Mouse (Mus musculus): ENCODE data around the gene Gm7534. TPM values are rescaled to one million over a fixed set of nuclear protein-coding genes. Genes with fewer than 3 reads are reported as not detected.
A peak's percentile ranks its signal among the peaks of the same experiment; 100 is the strongest.
"Not testable (repeated sequence)": the region's sequence is repeated elsewhere in the genome, so short reads cannot be mapped to it uniquely, and the experiment has no call there.

Gene Gm7534
- polyA plus RNA-seq, 1 experiment from 2014 or later = not detected

DNA sequence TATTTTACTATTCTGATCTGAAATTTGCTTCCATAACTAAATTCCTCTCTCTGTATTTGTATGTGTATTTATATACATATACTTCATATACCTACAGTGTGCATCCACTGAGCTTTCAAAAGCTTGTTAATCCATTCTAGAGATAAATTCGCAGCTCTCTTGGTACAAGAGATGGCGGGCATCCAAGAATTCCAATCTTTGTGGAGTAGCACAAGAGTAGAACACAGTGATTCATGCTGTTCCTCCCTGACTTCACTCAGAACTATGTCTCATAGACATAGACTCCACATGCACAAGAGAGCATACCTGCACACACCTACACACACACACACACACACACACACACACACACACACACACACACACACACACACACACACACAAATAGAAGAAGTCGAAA lies 30.4 kb downstream of the Gm7534 start:
- no peaks in the 10 kb centered on the region for H3K4me1 ChIP-seq (ENCODE audit: control insufficient read depth, insufficient read depth, low read length)
- no peak overlapping the region for H3K4me2 ChIP-seq (ENCODE audit: low read depth, low read length)
- no peak overlapping the region for H3K4me3 ChIP-seq (replicated peaks; ENCODE audit: low read length)
- H3K27me3 ChIP-seq (ENCODE audit: control insufficient read depth, insufficient read depth, low read length) = no peaks in the 10 kb centered on the region
- H3K9me3 ChIP-seq (replicated peaks; ENCODE audit: control insufficient read depth, low read length) = no peaks in the 10 kb centered on the region
- H3K36me3 ChIP-seq (ENCODE audit: control insufficient read depth, insufficient read depth, low read length) = no peaks in the 10 kb centered on the region
- no peak overlapping the region for H3K27ac ChIP-seq (ENCODE audit: low read length)
- 67% methylated on average over 3 of the region's 3 CpGs for WGBS
- ATAC-seq (ENCODE audit: insufficient read depth, low FRiP score) = no peak
- H3K9ac ChIP-seq (ENCODE audit: low read length) = no peak overlapping the region

DNA sequence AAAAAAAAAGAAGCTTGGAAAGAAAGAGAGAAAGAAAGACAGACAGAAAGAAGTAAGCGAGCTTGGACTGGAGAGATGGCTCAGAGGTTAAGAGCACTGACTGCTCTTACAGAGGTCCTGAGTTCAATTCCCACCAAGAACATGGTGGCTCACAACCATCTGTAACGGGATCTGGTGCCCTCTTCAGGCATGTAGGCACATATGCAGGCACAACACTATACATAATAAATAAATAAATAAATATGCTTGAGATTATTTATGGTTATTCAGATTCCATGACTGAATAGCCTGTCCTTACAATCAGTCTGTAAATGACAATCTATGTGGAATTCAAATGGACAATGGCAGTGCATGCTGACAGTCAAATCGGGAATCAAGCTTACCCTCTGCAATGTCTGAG lies 35.9 kb downstream of the Gm7534 start:
- Histone ChIP-seq H3K27ac (ENCODE audit: low read length) (no peak overlapping the region), H3K36me3 (ENCODE audit: control insufficient read depth, insufficient read depth, low read length) (no peaks in the 10 kb centered on the region), H3K27me3 (ENCODE audit: control insufficient read depth, insufficient read depth, low read length) (no peaks in the 10 kb centered on the region), H3K4me1 (ENCODE audit: control insufficient read depth, insufficient read depth, low read length) (no peaks in the 10 kb centered on the region), H3K9ac (ENCODE audit: low read length) (no peak overlapping the region), H3K4me3 (replicated peaks; ENCODE audit: low read length) (no peak overlapping the region), H3K9me3 (replicated peaks; ENCODE audit: control insufficient read depth, low read length) (no peaks in the 10 kb centered on the region), H3K4me2 (ENCODE audit: low read depth, low read length) (no peak overlapping the region)
- ATAC-seq (ENCODE audit: insufficient read depth, low FRiP score) = no peak
- WGBS = 96% methylated on average over 3 of the region's 3 CpGs

GRCm38 (mm10) chr4:134165548-134166465 lies 37.0 kb downstream of the Gm7534 start:
- Histone ChIP-seq H3K27me3 (ENCODE audit: control insufficient read depth, insufficient read depth, low read length) (no peaks in the 10 kb centered on the region), H3K9me3 (replicated peaks; ENCODE audit: control insufficient read depth, low read length) (no peaks in the 10 kb centered on the region), H3K4me1 (ENCODE audit: control insufficient read depth, insufficient read depth, low read length) (no peaks in the 10 kb centered on the region), H3K4me3 (replicated peaks; ENCODE audit: low read length) (no peak overlapping the region), H3K36me3 (ENCODE audit: control insufficient read depth, insufficient read depth, low read length) (no peaks in the 10 kb centered on the region), H3K4me2 (ENCODE audit: low read depth, low read length) (no peak overlapping the region), H3K9ac (ENCODE audit: low read length) (no peak overlapping the region), H3K27ac (ENCODE audit: low read length) (no peak overlapping the region; the same call in 1 of the 2 replicates)
- peak; percentile 37; the same call in 1 of the 2 replicates for ATAC-seq (ENCODE audit: insufficient read depth, low FRiP score)
- WGBS = 80% methylated on average over 3 of the region's 3 CpGs

GRCm38 (mm10) chr4:134165024-134165423 lies 37.8 kb downstream of the Gm7534 start:
- Histone ChIP-seq H3K9ac (ENCODE audit: low read length) (no peak overlapping the region), H3K36me3 (ENCODE audit: control insufficient read depth, insufficient read depth, low read length) (no peaks in the 10 kb centered on the region), H3K4me1 (ENCODE audit: control insufficient read depth, insufficient read depth, low read length) (no peaks in the 10 kb centered on the region), H3K27ac (ENCODE audit: low read length) (peak overlapping the region; percentile 44), H3K4me2 (ENCODE audit: low read depth, low read length) (no peak overlapping the region), H3K4me3 (replicated peaks; ENCODE audit: low read length) (no peak overlapping the region), H3K27me3 (ENCODE audit: control insufficient read depth, insufficient read depth, low read length) (no peaks in the 10 kb centered on the region), H3K9me3 (replicated peaks; ENCODE audit: control insufficient read depth, low read length) (no peaks in the 10 kb centered on the region)
- ATAC-seq (ENCODE audit: insufficient read depth, low FRiP score) = peak; percentile 50; the same call in 1 of the 2 replicates
- WGBS = 53% methylated on average over 6 of the region's 6 CpGs

- no peaks in the 10 kb centered on the region for H3K9me3 ChIP-seq (replicated peaks; ENCODE audit: control insufficient read depth, low read length)
- H3K4me3 ChIP-seq (replicated peaks; ENCODE audit: low read length) = no peak overlapping the region
- H3K9ac ChIP-seq (ENCODE audit: low read length) = no peak overlapping the region
- 83% methylated on average over 5 of the region's 6 CpGs for WGBS
- peak; percentile 13; the same call in 1 of the 2 replicates for ATAC-seq (ENCODE audit: insufficient read depth, low FRiP score)
- no peaks in the 10 kb centered on the region for H3K27me3 ChIP-seq (ENCODE audit: control insufficient read depth, insufficient read depth, low read length)
- no peaks in the 10 kb centered on the region for H3K4me1 ChIP-seq (ENCODE audit: control insufficient read depth, insufficient read depth, low read length)
- peak overlapping the region; percentile 44 for H3K27ac ChIP-seq (ENCODE audit: low read length)
- H3K4me2 ChIP-seq (ENCODE audit: low read depth, low read length) = no peak overlapping the region
- H3K36me3 ChIP-seq (ENCODE audit: control insufficient read depth, insufficient read depth, low read length) = no peaks in the 10 kb centered on the region
These were observed 38.2 kb downstream of the Gm7534 start for GRCm38 (mm10) chr4:134164591-134164990.

DNA sequence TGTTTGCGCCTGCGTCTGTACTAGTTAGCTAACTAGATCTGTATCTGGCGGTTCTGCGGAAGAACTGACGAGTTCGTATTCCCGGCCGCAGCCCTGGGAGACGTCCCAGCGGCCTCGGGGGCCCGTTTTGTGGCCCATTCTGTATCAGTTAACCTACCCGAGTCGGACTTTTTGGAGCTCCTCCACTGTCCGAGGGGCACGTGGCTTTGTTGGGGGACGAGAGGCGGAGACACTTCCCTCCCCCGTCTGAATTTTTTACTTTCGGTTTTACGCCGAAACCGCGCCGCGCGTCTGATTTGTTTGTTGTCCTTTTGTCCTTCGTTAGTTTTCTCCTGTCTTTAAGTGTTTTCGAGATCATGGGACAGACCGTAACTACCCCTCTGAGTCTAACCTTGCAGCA lies 42.7 kb downstream of the Gm7534 start:
- H3K4me3 ChIP-seq (replicated peaks; ENCODE audit: low read length) = peak overlapping the region; percentile 58
- 0 out of 2 replicates have a peak overlapping the region, but pooled peaks have one; percentile 33 for H3K27ac ChIP-seq (ENCODE audit: low read length)
- peak overlapping the region; percentile 64 for H3K9ac ChIP-seq (ENCODE audit: low read length)
- not testable (repeated sequence) for H3K36me3 ChIP-seq (ENCODE audit: control insufficient read depth, insufficient read depth, low read length); H3K27me3 ChIP-seq (ENCODE audit: control insufficient read depth, insufficient read depth, low read length); ATAC-seq (ENCODE audit: insufficient read depth, low FRiP score); H3K9me3 ChIP-seq (replicated peaks; ENCODE audit: control insufficient read depth, low read length); H3K4me1 ChIP-seq (ENCODE audit: control insufficient read depth, insufficient read depth, low read length)
- H3K4me2 ChIP-seq (ENCODE audit: low read depth, low read length) = peak overlapping the region; percentile 35
- 6% methylated on average over 30 of the region's 30 CpGs for WGBS

DNA sequence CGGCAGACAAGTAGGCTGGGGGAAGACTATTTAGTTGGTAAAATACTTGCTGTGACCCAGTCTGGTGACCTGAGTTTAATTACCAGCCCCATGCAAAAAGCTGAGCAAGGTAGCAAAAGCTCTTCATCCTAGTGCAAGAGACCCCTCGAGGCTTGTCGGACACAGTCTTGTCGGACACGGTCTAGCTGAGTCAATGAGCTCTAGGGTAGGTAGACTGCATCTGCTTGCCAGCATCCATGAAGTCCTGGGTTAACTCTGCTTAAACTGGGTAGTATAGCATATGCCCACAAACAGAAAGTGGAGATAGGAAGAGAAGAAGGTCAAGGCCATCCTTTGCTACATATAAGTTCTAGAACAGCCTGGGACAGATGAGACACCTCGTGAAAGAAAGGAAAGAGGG lies 44.0 kb downstream of the Gm7534 start:
- H3K27ac ChIP-seq (ENCODE audit: low read length) = no peak overlapping the region
- no peak overlapping the region for H3K9ac ChIP-seq (ENCODE audit: low read length)
- H3K9me3 ChIP-seq (replicated peaks; ENCODE audit: control insufficient read depth, low read length) = no peaks in the 10 kb centered on the region
- no peaks in the 10 kb centered on the region for H3K36me3 ChIP-seq (ENCODE audit: control insufficient read depth, insufficient read depth, low read length)
- H3K27me3 ChIP-seq (ENCODE audit: control insufficient read depth, insufficient read depth, low read length) = no peaks in the 10 kb centered on the region
- H3K4me1 ChIP-seq (ENCODE audit: control insufficient read depth, insufficient read depth, low read length) = no peaks in the 10 kb centered on the region
- 81% methylated on average over 6 of the region's 6 CpGs for WGBS
- ATAC-seq (ENCODE audit: insufficient read depth, low FRiP score) = no peak
- no peak overlapping the region for H3K4me3 ChIP-seq (replicated peaks; ENCODE audit: low read length)
- H3K4me2 ChIP-seq (ENCODE audit: low read depth, low read length) = no peak overlapping the region

DNA sequence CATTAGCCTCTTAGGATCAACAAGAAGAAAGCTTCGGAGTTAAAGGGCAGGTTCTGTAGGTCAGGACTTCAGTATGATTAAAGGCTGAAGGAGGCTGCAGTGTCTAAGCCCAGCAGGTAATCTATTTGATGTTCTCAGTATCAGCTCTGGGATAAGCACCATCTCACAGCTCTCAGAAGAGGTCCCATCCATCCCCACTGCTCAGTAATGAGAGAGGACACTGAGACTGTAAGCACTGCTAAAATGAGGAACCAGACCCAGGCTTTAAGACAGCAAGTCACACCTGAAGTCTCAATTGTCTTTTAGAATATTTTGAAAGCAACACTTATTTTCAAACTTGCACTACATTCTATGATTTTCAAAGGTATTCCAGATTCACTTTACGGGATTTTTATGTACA lies 45.2 kb downstream of the Gm7534 start:
- Histone ChIP-seq H3K4me1 (ENCODE audit: control insufficient read depth, insufficient read depth, low read length) (no peaks in the 10 kb centered on the region), H3K4me2 (ENCODE audit: low read depth, low read length) (no peak overlapping the region), H3K27me3 (ENCODE audit: control insufficient read depth, insufficient read depth, low read length) (no peaks in the 10 kb centered on the region), H3K9me3 (replicated peaks; ENCODE audit: control insufficient read depth, low read length) (no peaks in the 10 kb centered on the region), H3K27ac (ENCODE audit: low read length) (no peak overlapping the region; the same call in 1 of the 2 replicates), H3K9ac (ENCODE audit: low read length) (no peak overlapping the region), H3K4me3 (replicated peaks; ENCODE audit: low read length) (no peak overlapping the region), H3K36me3 (ENCODE audit: control insufficient read depth, insufficient read depth, low read length) (no peaks in the 10 kb centered on the region)
- ATAC-seq (ENCODE audit: insufficient read depth, low FRiP score) = no peak
- WGBS = 89% methylated on average over 2 of the region's 2 CpGs

GRCm38 (mm10) chr4:134156744-134157143 lies 46.1 kb downstream of the Gm7534 start:
- no peaks in the 10 kb centered on the region for H3K4me1 ChIP-seq (ENCODE audit: control insufficient read depth, insufficient read depth, low read length)
- ATAC-seq (ENCODE audit: insufficient read depth, low FRiP score) = peak; percentile 82; the same call in 1 of the 2 replicates
- WGBS = 52% methylated on average over 8 of the region's 8 CpGs

More at GRCm38 (mm10) chr4:134156744-134157143, 46.1 kb downstream of the Gm7534 start:
- no peak overlapping the region for H3K4me3 ChIP-seq (replicated peaks; ENCODE audit: low read length)
- H3K36me3 ChIP-seq (ENCODE audit: control insufficient read depth, insufficient read depth, low read length) = no peaks in the 10 kb centered on the region
- H3K9ac ChIP-seq (ENCODE audit: low read length) = no peak overlapping the region
- H3K9me3 ChIP-seq (replicated peaks; ENCODE audit: control insufficient read depth, low read length) = no peaks in the 10 kb centered on the region
- no peak overlapping the region for H3K27ac ChIP-seq (ENCODE audit: low read length)
- H3K27me3 ChIP-seq (ENCODE audit: control insufficient read depth, insufficient read depth, low read length) = no peaks in the 10 kb centered on the region
- no peak overlapping the region for H3K4me2 ChIP-seq (ENCODE audit: low read depth, low read length)

All from stomach, embryonic 16.5 days (tissue).